Mouse (Mus musculus) kidney, adult 2 months (tissue): ENCODE data around the gene Slco2b1.

ENCODE experiments used
- CTCF ChIP-seq: fragments of 200-500 bp; conservative IDR thresholded peaks from 2 replicates; pipeline ENCODE4 v1.5.1; 2011; ENCODE audit warnings: low read depth, mild to moderate bottlenecking, control low read depth, low read length, moderate library complexity, mixed read lengths; ENCODE audit not compliant: insufficient read depth, insufficient read length
- POLR2A ChIP-seq: fragments of 200-500 bp; IDR thresholded peaks from one replicate; pipeline ENCODE4 v1.6.1; 2011; ENCODE audit warnings: low read depth, low read length, control low read depth

- TF ChIP-seq CTCF: peak; percentile 71
- TF ChIP-seq POLR2A: no peak
These were observed 51.6 kb downstream of the Slco2b1 start for GRCm38 (mm10) chr7:99659379-99660029.
